Mouse (Mus musculus): ENCODE measurements around the gene Fbxw5. TPM values are rescaled to one million over a fixed set of nuclear protein-coding genes. Genes with fewer than 3 reads are reported as not detected.

Gene Fbxw5
- polyA plus RNA-seq, 1 experiment from 2014 or later, result 97.9 TPM

DNA sequence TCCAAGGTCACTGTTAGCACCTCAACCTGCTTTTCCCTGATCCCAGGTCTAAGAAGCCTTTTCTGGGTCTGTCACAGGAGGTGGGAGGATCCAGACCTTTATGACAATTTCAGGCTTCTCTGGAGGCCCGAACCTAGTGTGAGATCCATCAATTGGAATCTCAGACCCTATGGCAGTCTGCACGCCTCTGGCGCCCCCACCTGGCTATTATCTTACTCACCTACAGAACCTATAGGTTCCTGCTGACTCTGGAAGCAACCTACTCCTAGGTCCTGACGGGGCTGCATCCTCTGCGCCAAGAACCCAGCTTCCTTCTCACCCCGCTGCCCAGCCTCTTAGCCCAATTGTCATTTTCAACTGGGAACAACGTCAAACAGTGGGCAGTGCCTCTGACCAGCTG lies 17.6 kb upstream of the Fbxw5 start:
- 24% methylated on average over 7 of the region's 7 CpGs for WGBS
- H3K4me2 ChIP-seq, result no peak overlapping the region
- no peak overlapping the region for H3K4me3 ChIP-seq
- H3K36me3 ChIP-seq (ENCODE audit: poor library complexity, severe bottlenecking), result no peaks in the 10 kb centered on the region
- H3K27me3 ChIP-seq, result no peaks in the 10 kb centered on the region
- no peaks in the 10 kb centered on the region for H3K4me1 ChIP-seq
- H3K9ac ChIP-seq, result no peak overlapping the region
- no peak overlapping the region for H3K27ac ChIP-seq
- no peak for ATAC-seq
- H3K9me3 ChIP-seq (replicated peaks), result no peaks in the 10 kb centered on the region

DNA sequence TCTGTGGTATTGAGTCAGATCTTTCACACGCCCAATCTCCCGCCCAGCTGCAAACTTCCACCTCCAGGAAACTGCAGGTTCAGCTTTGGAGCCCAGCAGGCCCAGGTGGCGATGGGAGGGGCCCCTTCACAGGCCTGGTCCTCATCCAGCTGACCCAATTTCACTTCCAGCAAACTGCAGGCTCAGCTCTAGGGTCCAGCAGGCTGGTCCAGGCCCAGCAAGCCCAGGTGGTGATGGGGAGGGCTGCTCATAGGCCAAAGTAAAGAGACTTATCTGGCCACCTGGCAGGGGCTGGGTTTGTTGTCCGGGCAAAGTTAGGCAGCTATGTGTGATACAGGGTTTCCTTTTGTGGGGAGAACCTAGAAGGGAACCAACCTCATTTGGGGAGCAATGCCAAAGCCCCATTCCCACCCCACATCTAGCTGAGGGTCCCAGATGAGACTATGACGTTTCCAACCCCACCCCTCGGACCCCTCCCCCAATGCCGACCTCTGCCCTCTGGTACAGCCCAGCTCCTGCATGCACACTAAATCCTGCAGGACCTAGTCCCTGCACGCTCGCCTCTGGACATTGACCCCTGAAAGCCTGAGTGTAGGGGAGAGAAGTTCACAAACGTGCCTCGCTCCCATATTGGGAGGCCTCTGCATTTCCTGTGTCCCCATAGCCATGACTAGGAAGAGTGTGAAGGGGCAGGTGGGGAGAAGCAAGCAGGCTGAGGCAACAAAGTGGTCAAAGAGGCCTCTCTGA lies 15.5 kb upstream of the Fbxw5 start:
- 69% methylated on average over 11 of the region's 11 CpGs for WGBS
- H3K4me1 ChIP-seq, result no peaks in the 10 kb centered on the region
- H3K4me2 ChIP-seq, result no peak overlapping the region
- no peak overlapping the region for H3K27ac ChIP-seq
- H3K9me3 ChIP-seq (replicated peaks), result no peaks in the 10 kb centered on the region
- no peak for ATAC-seq
- no peak overlapping the region for H3K9ac ChIP-seq
- H3K4me3 ChIP-seq, result no peak overlapping the region
- H3K36me3 ChIP-seq (ENCODE audit: poor library complexity, severe bottlenecking), result no peaks in the 10 kb centered on the region
- H3K27me3 ChIP-seq, result 0 out of 2 replicates have a peak, but pooled peaks cover 3% of the 10 kb centered on the region

DNA sequence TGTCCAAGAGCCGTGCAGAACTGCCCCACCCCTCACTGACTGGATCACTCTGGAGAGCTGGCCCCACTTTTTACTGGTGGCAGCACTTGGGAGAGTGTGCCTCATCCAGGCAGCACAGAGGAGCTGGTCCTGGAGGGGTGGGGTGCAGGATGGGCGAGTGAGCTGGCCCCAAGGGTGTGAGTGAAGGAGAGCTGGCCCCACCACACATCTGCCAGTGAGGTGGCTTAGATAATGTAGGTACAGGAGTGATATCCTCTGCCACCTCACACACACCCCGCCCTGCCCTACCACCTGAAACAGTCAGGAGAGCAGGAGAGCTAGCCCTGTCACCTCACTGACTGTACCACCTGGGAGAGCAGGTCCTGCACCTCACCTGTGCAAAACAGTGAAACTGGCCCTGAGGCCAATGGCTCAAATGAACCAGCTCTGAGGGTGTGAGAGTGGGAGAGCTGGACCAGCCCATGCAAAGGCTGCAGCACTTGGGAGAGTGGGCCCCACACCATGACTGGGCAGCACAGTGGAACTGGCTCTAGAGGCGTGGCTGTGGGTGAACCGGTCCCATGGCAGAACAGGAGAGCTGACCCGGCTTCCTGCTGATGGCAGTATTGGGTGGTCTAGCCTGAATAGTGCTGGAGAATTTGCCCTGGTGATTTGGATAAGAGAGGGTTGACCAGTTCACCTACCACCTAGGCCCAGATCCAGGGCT lies 12.4 kb upstream of the Fbxw5 start:
- Histone ChIP-seq H3K4me2 (no peak overlapping the region), H3K4me1 (no peaks in the 10 kb centered on the region), H3K9me3 (replicated peaks) (no peaks in the 10 kb centered on the region), H3K4me3 (no peak overlapping the region), H3K27ac (no peak overlapping the region), H3K9ac (no peak overlapping the region), H3K36me3 (ENCODE audit: poor library complexity, severe bottlenecking) (no peaks in the 10 kb centered on the region), H3K27me3 (0 out of 2 replicates have a peak, but pooled peaks cover 3% of the 10 kb centered on the region)
- ATAC-seq, result no peak
- 77% methylated on average over 6 of the region's 6 CpGs for WGBS

DNA sequence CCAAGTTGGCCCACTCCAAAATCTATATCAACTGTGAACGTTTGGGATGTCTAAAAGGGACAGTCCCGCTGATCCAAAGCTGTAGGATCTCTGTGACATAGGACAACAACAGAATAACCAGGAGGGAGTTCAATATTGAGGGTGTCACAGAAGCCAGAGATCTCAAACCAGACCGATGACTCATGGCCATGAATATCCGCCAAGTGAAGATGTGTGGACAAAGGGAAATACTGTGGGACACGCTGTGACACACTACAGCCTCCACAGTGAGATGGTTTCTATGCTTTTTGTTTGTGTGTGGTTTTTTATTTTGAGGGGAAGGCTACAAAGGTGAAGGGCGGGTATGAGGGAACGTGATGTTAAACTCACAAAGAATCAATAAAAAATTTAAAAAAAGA lies 11.9 kb upstream of the Fbxw5 start:
- H3K9ac ChIP-seq, result no peak overlapping the region
- no peak overlapping the region for H3K27ac ChIP-seq
- H3K27me3 ChIP-seq, result 0 out of 2 replicates have a peak, but pooled peaks cover 3% of the 10 kb centered on the region
- 79% methylated on average over 7 of the region's 7 CpGs for WGBS
- H3K36me3 ChIP-seq (ENCODE audit: poor library complexity, severe bottlenecking), result no peaks in the 10 kb centered on the region
- no peaks in the 10 kb centered on the region for H3K9me3 ChIP-seq (replicated peaks)
- H3K4me1 ChIP-seq, result no peaks in the 10 kb centered on the region
- no peak overlapping the region for H3K4me2 ChIP-seq
- no peak overlapping the region for H3K4me3 ChIP-seq
- no peak for ATAC-seq

DNA sequence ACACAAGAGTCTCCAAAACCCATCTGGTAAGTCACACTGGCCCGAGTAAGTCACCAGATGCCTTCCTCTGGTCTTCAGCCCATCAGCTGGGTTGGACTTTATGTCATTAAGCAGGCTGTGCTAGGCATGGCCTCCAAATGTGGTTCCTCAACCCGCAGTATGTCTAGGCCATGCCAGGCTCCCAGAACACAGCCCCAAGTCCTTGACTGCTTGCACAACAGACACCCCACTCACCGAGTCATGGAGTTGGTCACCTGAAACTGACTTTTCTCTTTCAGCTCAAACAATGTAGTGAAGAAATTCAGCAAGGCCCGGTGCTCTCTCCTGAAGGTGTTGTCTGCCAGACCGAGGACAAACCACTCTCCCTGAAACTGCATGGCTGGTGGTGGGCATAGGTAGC lies 7.6 kb upstream of the Fbxw5 start:
- Histone ChIP-seq H3K4me3 (no peak overlapping the region), H3K4me1 (no peaks in the 10 kb centered on the region), H3K4me2 (no peak overlapping the region), H3K27ac (no peak overlapping the region), H3K9me3 (replicated peaks) (no peaks in the 10 kb centered on the region), H3K36me3 (ENCODE audit: poor library complexity, severe bottlenecking) (no peaks in the 10 kb centered on the region), H3K27me3 (0 out of 2 replicates have a peak, but pooled peaks cover 3% of the 10 kb centered on the region), H3K9ac (no peak overlapping the region)
- no peak for ATAC-seq
- 84% methylated on average over 5 of the region's 5 CpGs for WGBS

DNA sequence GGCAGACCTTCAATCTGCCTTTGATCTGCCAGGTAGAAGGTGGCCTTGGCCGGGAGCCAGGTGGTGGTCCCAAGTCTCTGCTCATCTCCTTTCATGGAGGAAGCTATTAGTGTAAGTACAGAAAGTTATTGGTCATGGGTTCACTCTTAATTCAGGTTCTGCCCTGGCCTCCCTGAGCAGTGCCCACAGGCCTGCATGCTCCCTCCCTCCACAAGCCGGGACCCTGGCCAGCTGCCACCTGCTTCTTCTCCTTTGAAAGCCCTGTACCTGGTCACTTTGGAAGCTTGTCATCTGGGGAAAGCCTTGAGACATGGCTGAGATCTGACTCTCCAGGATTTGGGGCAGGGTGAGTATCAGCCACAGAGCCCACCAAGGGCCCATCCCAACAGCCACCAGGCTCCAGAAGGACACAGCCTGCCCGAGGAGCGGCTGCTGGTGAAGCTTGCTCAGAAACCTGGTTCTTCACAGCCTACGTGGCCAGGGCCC lies 7.0 kb upstream of the Fbxw5 start, which contains the start of gene Lcn12:
Gene Lcn12 (minus strand): TSS at position 436 of the 486 bp plus-strand sequence.
- Histone ChIP-seq H3K4me3 (no peak within 1 kb of the TSS), H3K9ac (no peak within 1 kb of the TSS), H3K27ac (no peak within 1 kb of the TSS), H3K4me2 (no peak within 1 kb of the TSS), H3K36me3 (ENCODE audit: poor library complexity, severe bottlenecking) (no peaks in the 10 kb centered on the region), H3K9me3 (replicated peaks) (no peaks in the 10 kb centered on the region), H3K4me1 (no peaks in the 10 kb centered on the region), H3K27me3 (0 out of 2 replicates have a peak, but pooled peaks cover 3% of the 10 kb centered on the region)
- ATAC-seq, result no peak
- WGBS, result 86% methylated on average over 5 of the region's 5 CpGs

DNA sequence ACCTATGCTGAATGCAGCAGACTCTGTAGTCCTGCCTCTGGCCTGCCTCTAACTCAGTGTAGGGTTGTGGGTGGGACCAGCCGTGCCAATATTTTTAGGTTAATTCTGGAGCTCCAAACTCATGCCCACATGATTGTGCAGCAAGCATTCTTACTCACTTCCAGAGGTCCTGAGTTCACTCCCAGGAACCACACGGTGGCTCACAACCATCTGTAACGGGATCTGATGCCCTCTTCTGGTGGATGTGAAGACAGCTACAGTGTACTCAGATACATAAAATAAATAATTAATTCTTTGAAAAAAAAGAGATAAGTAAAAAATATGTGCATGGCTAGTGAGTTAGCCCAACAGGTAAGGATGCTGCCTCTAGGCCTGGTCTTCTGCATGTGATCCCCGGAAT lies 4.1 kb upstream of the Fbxw5 start:
- WGBS, result 42% methylated on average over 4 of the region's 4 CpGs
- no peaks in the 10 kb centered on the region for H3K9me3 ChIP-seq (replicated peaks)
- no peak for ATAC-seq

DNA sequence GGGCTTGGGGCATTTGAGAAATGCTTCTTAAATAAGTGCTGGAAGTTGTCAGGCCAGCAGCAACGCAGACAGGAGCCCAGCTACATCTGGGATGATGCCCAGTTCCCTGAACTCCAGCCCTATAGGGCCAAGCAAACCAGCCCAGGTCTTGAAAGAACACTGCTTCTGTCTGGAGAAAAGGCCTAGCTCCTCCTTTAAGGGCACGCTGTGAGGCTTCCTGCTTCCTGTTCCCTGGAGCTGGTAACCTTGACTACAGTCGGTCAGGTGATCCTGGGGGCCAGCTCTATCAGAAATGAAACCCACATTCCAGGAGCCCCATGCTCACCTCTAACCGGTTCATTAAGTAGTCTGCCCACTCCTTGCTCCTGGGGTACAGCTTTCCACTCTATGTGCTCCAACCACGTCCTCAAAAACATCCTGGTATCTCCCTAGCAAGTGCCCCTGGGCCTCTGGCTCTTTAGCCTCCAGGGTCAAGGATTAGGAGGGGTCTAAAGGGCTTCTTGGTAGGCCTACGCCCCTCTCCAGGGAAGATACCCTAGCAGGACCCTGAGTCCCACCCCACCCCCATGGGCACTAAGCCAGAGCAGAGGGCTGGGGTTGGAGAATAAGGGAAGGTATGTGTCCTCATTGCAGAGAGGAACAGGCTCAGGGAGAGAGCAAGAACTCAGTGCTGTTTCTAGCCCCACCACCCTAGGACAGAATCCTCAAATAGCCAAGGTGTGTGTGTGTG lies 2.5 kb upstream of the Fbxw5 start:
- H3K4me3 ChIP-seq, result no peak overlapping the region
- no peaks in the 10 kb centered on the region for H3K27me3 ChIP-seq
- peaks cover 8% of the 10 kb centered on the region for H3K36me3 ChIP-seq (ENCODE audit: poor library complexity, severe bottlenecking)
- no peak for ATAC-seq
- H3K9me3 ChIP-seq (replicated peaks), result no peaks in the 10 kb centered on the region
- 62% methylated on average over 6 of the region's 6 CpGs for WGBS
- no peak overlapping the region for H3K4me2 ChIP-seq
- H3K9ac ChIP-seq, result no peak overlapping the region
- H3K27ac ChIP-seq, result no peak overlapping the region
- peaks cover 21% of the 10 kb centered on the region for H3K4me1 ChIP-seq

More for the DNA sequence above, 4.1 kb upstream of the Fbxw5 start:
- no peak overlapping the region for H3K9ac ChIP-seq
- H3K4me1 ChIP-seq, result peaks cover 10% of the 10 kb centered on the region
- no peak overlapping the region for H3K27ac ChIP-seq
- no peaks in the 10 kb centered on the region for H3K36me3 ChIP-seq (ENCODE audit: poor library complexity, severe bottlenecking)
- H3K27me3 ChIP-seq, result no peaks in the 10 kb centered on the region
- no peak overlapping the region for H3K4me3 ChIP-seq
- H3K4me2 ChIP-seq, result no peak overlapping the region

DNA sequence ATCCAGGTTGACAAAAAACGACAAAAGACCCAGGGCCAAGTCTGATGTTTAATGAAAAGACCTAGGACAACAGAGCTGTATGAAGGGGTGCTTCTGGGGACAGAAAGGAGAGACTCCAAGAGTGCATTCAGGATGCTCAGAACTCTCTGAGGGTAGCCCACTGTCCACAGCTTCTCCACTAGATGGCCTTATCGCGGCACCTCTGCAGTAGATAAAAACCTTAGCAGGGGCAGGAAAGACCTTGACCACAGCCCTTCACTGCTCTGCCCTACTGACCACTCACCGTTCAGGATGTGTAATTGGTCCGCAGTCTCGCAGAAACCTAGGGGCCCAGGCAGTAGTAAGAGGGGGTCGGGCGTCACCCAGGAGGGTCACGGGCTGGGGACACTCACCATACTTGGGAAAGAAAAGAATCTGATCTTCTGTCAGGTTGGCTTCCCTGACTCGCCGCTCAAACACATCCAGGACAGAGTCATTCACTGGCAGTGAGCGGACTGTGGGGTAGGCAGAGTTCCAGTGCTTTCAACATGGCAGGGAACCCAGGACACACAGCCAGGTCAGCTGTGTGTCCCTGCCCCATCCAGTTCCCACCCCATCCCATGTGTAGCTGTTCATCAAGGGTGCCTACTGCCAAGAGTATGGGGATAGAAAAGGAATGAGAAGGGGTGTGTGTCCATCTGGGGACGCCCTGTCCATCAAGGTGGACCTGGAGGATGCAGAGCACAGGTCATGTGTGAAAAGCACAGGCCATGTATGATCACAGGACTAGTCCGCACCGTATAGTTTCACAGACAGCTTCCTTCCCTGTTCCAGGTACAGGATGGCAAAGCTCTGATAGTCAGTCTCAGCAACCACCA lies 1.7 kb upstream of the Fbxw5 start:
- 73% methylated on average over 15 of the region's 15 CpGs for WGBS
- Histone ChIP-seq H3K27me3 (no peaks in the 10 kb centered on the region), H3K36me3 (ENCODE audit: poor library complexity, severe bottlenecking) (peaks cover 16% of the 10 kb centered on the region), H3K4me3 (no peak overlapping the region), H3K4me1 (peaks cover 21% of the 10 kb centered on the region), H3K4me2 (no peak overlapping the region), H3K9ac (no peak overlapping the region), H3K27ac (no peak overlapping the region), H3K9me3 (replicated peaks) (no peaks in the 10 kb centered on the region)
- ATAC-seq, result no peak

DNA sequence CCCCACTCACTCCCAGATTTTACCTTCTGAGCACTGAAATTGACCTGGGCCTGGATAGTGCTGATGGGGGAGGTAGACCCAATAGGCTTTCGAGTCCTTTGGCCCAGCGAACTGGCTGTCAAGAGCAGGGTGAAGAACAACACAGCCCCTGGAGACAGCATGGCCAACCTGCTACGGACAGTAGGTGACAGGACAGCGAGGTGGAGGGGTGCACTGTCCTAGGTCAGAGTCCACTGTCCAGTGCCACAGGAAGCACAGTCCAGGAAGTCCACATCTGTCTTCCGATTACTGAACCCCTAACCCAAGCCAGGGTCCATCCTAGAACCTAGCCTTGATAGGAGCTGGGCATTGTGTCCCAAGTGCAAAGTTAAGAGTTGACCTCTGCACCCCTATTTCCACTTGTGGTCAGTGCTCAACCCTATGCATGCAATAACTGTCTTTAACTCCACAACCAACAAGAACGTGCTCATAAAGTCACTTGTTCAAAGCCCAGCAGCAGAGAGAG lies 427 bp upstream of the Fbxw5 start:
- no peaks in the 10 kb centered on the region for H3K27me3 ChIP-seq
- peak overlapping the region; percentile 98 for H3K4me2 ChIP-seq
- peak overlapping the region; percentile 63 for H3K9ac ChIP-seq
- peak; percentile 31; the same call in 1 of the 2 replicates for ATAC-seq
- 72% methylated on average over 6 of the region's 6 CpGs for WGBS
- H3K27ac ChIP-seq, result peak overlapping the region; percentile 10; the same call in 1 of the 2 replicates
- peaks cover 29% of the 10 kb centered on the region for H3K36me3 ChIP-seq (ENCODE audit: poor library complexity, severe bottlenecking)
- peaks cover 21% of the 10 kb centered on the region for H3K4me1 ChIP-seq
- peak overlapping the region; percentile 93 for H3K4me3 ChIP-seq
- no peaks in the 10 kb centered on the region for H3K9me3 ChIP-seq (replicated peaks)
